Mouse (Mus musculus) left cerebral cortex, adult 11 months (tissue): ENCODE measurements at regions not wholly inside any gene's neighbourhood (a gene's known extent, or its start where the extent isn't known, plus 50 kb on each side); places are given as distances from the start of the nearest gene placed in this dataset.

Source experiments
- DNase-seq: peaks from one replicate; pipeline ENCODE4 v3.0.0; 2022; ENCODE audit warnings: low spot score

- no peak for DNase-seq
Measured at GRCm38 (mm10) chr1:35428126-35428840, 578.5 kb downstream of the Plekhb2 start.

DNA sequence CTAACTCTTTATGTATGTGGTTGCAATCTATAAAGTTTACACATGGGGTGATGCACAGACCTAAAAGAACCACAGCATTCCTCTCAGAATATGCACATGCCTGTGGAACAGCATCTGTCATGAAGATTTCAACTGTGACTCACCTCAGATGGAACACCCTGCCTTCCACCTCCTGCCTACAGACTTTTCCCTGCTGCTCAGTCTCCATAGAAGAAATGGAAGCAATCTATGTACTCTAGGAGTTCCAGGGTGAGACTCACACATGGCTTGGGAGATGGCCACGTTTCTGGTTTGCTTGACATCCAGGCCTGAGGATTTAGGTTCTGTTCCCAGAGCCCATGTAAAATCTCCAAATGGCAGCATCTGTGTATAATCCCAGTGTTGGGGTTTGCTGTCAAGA, 579.7 kb downstream of the Plekhb2 start:
- DNase-seq = peak; percentile 19

GRCm38 (mm10) chr1:35435721-35436120, 585.9 kb downstream of the Plekhb2 start:
- DNase-seq = no peak

- DNase-seq = no peak
Measured at GRCm38 (mm10) chr1:35447345-35447744, 597.6 kb downstream of the Plekhb2 start.

DNA sequence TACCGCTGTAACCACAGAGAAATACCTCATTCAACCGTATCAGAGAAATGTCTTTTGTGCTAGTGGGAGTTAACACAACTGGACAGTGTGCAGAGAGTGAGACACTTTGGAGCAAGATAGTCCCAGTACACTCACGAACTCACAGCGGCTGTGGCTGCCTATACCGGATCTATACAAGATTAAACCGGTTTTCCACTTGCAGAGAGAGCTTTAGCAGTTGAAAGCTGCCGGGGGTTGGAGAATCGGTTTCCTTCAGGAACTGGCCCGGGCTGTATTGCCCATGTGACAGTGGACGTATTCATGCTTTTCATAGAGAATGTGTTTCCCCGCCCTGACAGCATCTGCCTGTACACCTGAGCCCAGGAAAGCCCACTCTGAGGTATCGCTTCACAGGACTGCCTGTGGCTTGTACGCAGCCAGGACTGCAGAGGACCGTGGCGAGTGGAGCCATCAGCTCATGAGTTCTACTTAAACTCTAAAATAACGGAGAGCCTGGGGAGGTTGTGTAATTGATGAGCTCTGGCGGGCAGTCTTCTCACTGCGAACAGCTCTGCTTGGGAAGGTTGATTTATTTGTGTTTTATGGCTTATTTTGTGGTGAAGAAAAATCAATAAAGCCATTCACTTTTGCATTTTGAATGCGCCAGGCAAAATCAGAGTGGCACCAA, 602.8 kb downstream of the Plekhb2 start:
- DNase-seq = no peak

DNA sequence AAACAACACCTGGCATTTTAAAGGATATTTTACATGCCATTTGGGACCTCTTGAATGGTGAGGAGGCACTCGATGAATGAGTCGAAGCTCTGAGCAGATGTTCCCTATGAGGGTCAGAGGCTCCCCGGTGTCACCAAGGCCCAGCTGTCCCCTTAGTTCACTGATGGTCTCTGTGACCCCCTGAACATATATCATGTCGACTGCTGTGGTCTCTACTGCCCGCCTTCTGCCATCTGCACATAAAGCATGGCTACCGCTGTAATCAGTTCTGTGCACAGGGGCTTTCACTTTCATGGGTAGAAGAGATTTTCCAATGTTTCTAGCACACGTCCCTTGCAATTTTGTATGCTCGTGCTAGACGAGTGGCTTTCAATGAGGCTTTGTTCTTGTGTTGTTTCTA, 607.8 kb downstream of the Plekhb2 start:
- no peak for DNase-seq

DNA sequence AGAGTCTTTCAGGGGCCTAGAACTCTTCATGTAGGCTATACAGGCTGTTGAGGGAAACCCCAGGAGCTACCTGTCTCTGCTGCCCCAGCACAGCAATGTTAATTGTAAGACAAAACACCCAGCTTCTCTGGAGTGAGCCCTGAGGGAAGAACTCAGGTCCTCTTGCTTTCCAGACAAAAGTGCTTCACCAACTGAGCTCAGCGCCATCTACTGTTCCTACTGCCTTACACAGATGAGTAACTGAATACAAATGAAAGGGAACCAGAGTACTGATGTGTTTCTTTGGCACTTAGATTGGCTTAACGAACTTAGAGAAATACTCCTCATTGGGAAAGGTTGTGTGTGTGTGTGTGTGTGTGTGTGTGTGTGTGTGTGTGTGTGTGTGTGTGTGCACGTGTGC, 603.1 kb upstream of the Hs6st1 start:
- DNase-seq = peak; percentile 23

- DNase-seq = no peak
Measured at GRCm38 (mm10) chr1:35469185-35469753, 598.9 kb upstream of the Hs6st1 start.

GRCm38 (mm10) chr1:35478262-35478661, 589.9 kb upstream of the Hs6st1 start:
- no peak for DNase-seq

- no peak for DNase-seq
Measured at GRCm38 (mm10) chr1:35495963-35496362, 572.2 kb upstream of the Hs6st1 start.

GRCm38 (mm10) chr1:35522951-35523350, 545.2 kb upstream of the Hs6st1 start:
- DNase-seq = no peak

- no peak for DNase-seq
Measured at GRCm38 (mm10) chr1:35523790-35524362, 544.3 kb upstream of the Hs6st1 start.

GRCm38 (mm10) chr1:35524788-35525187, 543.4 kb upstream of the Hs6st1 start:
- no peak for DNase-seq

- no peak for DNase-seq
Measured at GRCm38 (mm10) chr1:35527750-35528476, 540.3 kb upstream of the Hs6st1 start.

DNA sequence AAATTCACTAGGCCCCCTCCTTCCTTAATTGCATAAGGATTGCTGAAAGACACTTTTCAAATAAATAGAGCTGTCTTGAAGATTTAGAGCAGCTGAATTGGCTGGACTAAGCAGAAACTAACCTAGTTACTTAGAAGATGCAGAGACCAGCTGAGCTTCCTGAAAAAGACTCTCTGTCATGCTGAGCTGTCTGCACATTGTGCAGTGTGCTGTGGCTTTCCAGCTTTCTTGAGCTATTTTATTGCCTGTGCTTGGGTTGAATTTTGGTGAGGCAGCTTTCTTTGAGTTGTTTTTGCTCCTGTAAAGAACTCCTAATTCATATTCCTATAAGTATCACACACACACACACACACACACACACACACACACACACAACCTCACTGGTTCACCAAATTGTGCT, 532.7 kb upstream of the Hs6st1 start:
- no peak for DNase-seq

GRCm38 (mm10) chr1:35536276-35536675, 531.9 kb upstream of the Hs6st1 start:
- no peak for DNase-seq

- DNase-seq = no peak
Measured at GRCm38 (mm10) chr1:35548845-35549244, 519.4 kb upstream of the Hs6st1 start.

DNA sequence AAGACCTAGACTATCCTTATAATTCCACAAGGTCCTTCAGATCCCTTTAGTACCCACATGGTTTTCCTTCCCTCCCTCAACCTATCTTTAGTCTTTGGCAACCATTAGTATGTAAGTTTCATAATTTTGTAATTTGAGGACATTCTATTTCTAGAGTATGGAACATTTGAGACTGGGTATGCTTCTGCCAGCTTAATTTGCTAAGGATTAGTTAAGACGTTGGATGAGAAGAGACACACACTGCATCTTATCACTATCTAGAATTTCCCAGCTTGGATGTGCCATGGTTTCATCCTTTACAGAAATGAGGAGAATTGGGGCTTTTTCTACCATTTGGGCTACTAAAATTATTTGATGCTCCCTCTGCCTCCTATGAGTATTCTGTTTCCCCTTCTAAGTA, 516.7 kb upstream of the Hs6st1 start:
- no peak for DNase-seq

DNA sequence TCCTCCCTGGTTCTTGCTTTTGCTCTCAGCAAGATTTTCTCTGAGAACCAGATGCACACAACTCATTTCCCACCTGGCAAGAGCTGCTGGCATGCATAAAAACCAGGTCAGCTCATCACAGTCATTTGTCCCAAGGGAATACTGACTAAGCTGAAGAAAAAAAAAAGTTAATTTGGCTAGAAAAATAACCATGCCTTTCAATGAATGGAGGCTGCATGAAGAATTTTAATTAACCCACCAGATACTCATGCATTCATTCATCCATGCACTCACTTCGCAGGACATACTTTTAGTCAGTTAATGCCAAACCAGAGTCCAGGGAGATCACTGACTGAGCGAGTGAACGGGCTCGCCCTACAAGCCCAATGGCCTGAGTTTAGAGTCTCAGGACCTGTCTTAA, 505.4 kb upstream of the Hs6st1 start:
- DNase-seq = no peak

DNA sequence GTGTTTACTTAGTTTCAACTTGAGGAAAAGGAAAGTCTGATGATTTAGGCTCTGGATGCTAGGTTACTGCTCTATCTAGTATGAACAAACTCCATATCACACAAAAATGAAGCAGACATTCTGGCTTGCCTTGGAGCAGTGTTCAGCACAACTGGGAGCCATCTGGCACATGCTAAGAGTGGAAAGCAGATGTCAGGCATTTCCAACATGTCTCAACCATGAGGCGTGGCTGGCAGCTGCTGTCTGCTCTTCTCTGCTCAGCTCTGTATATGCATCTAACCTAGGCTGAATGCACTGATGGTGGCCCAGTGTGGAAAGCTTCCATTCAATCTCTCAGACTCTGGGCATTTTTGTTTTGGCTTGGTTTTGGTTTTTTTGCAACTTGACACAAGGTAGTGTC, 493.0 kb upstream of the Hs6st1 start:
- peak; percentile 5 for DNase-seq

- DNase-seq = no peak
Measured at GRCm38 (mm10) chr1:35579392-35579791, 488.8 kb upstream of the Hs6st1 start.

GRCm38 (mm10) chr1:35579992-35580391, 488.2 kb upstream of the Hs6st1 start:
- no peak for DNase-seq
